Mouse (Mus musculus): ENCODE results near the gene Tbcel.

Gene Tbcel

GRCm38 (mm10) chr9:42382628-42383347 is 124.8 kb downstream of the Tbcel start:
- no peak for DNase-seq

DNA sequence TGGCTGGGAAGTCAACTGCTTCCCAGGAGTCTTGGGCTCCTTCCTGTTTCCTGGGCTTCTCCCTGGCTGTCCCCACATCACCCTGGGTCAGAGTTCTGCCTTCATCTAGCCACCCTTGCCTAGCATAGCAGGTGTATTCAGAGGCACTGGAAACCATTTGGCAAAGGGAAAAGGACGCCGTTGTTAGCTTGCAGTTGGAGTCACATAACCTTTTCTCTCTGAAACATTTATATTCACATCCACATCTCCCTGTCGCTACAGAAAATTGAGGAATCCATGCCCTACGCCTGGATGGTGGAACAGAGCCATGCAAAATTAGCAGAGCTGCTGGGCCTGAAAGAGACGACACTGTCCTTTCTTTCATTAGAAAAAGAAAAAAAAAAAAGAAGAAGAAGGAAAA is 125.5 kb downstream of the Tbcel start:
- DNase-seq, result peak in 1 of 2 experiments; percentile 31

GRCm38 (mm10) chr9:42378071-42378470 is 129.5 kb downstream of the Tbcel start:
- DNase-seq, result no peak

GRCm38 (mm10) chr9:42377656-42378055 is 130.0 kb downstream of the Tbcel start:
- no peak for DNase-seq

DNA sequence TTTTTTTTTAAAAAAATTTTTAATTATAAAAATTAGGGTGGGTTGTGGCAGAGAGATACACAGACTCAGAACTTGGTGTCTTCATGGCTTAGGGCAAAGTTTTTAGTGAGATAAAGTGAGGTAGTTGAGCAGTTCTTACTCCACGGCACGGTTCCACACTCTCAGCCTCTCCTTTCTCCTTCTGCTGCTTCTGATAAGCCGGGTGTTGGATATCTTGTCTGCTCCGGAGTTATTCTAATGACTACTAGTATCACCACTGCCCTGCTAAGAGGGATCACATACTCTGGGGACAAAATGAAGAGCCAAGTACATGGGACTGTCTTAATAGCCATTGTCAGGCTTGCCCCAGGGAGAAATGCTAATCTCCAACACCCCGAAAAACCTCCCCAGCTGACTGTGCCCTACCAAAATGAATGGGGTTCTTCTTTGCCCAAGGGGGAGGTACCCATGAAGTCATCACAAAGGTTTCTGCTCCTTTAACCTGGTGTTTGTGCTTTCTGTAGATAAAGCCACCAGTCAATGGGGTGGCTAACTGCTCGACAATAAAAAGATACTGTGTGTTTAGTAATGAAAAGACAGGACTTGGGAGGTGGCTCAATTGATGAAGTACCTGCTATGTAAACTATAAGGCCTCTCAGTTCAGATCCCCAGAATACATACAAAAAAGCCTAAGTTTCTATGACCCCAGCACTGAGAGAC is 135.8 kb downstream of the Tbcel start:
- DNase-seq, result no peak
